Mouse (Mus musculus): ENCODE measurements around the gene Mpst.

Mpst gene

GRCm38 (mm10) chr15:78403896-78404295 lies 2.3 kb upstream of the Mpst start:
- no peak for DNase-seq (ENCODE audit: low spot score in 2 of 2)

- DNase-seq (ENCODE audit: low spot score in 2 of 2) = no peak
Measured at GRCm38 (mm10) chr15:78405098-78405497, 1.1 kb upstream of the Mpst start.

GRCm38 (mm10) chr15:78405517-78406211 lies 552 bp upstream of the Mpst start, which contains the start of gene Tst:
Tst (minus strand) TSS chr15:78405907.
- peak; percentile 88 to 89 for DNase-seq (ENCODE audit: low spot score in 2 of 2)

GRCm38 (mm10) chr15:78409570-78410052 lies 3.4 kb downstream of the Mpst start:
- no peak for DNase-seq (ENCODE audit: low spot score in 2 of 2)

- no peak for DNase-seq (ENCODE audit: low spot score in 2 of 2)
Measured at GRCm38 (mm10) chr15:78413083-78413718, 7.0 kb downstream of the Mpst start.

GRCm38 (mm10) chr15:78413719-78414117 lies 7.5 kb downstream of the Mpst start:
- DNase-seq (ENCODE audit: low spot score in 2 of 2) = no peak

GRCm38 (mm10) chr15:78414157-78414556 lies 7.9 kb downstream of the Mpst start:
- DNase-seq (ENCODE audit: low spot score in 2 of 2) = peak; percentile 37 to 48

- DNase-seq (ENCODE audit: low spot score in 2 of 2) = peak; percentile 31 to 49
Measured at GRCm38 (mm10) chr15:78416937-78417336, 10.7 kb downstream of the Mpst start.

GRCm38 (mm10) chr15:78420395-78420794 lies 14.2 kb downstream of the Mpst start:
- DNase-seq (ENCODE audit: low spot score in 2 of 2) = no peak

- peak; percentile 74 to 85 for DNase-seq (ENCODE audit: low spot score in 2 of 2)
Measured at GRCm38 (mm10) chr15:78422046-78422956, 16.1 kb downstream of the Mpst start.

GRCm38 (mm10) chr15:78424507-78424906 lies 18.3 kb downstream of the Mpst start:
- no peak for DNase-seq (ENCODE audit: low spot score in 2 of 2)

- DNase-seq (ENCODE audit: low spot score in 2 of 2) = no peak
Measured at GRCm38 (mm10) chr15:78425230-78425629, 19.0 kb downstream of the Mpst start.

- DNase-seq (ENCODE audit: low spot score in 2 of 2) = peak; percentile 52 to 63
Measured at GRCm38 (mm10) chr15:78428391-78429138, 22.3 kb downstream of the Mpst start, which contains the start of gene Kctd17. Kctd17 (plus strand) TSS chr15:78428564.

- DNase-seq (ENCODE audit: low spot score in 2 of 2) = no peak
Measured at GRCm38 (mm10) chr15:78429139-78429459, 22.9 kb downstream of the Mpst start.

- no peak for DNase-seq (ENCODE audit: low spot score in 2 of 2)
Measured at GRCm38 (mm10) chr15:78429871-78430622, 23.8 kb downstream of the Mpst start.

GRCm38 (mm10) chr15:78430874-78431273 lies 24.7 kb downstream of the Mpst start:
- DNase-seq (ENCODE audit: low spot score in 2 of 2) = no peak

GRCm38 (mm10) chr15:78431541-78432121 lies 25.4 kb downstream of the Mpst start:
- DNase-seq (ENCODE audit: low spot score in 2 of 2) = no peak

GRCm38 (mm10) chr15:78434896-78435520 lies 28.8 kb downstream of the Mpst start:
- no peak for DNase-seq (ENCODE audit: low spot score in 2 of 2)

- no peak for DNase-seq (ENCODE audit: low spot score in 2 of 2)
Measured at GRCm38 (mm10) chr15:78435681-78436080, 29.5 kb downstream of the Mpst start.

Data from urinary bladder, adult 18-20 months (tissue).